Mouse (Mus musculus): Measurements from ENCODE around the gene Slc44a3. TPM values are rescaled to one million over a fixed set of nuclear protein-coding genes. Genes with fewer than 3 reads are reported as not detected.

Slc44a3 gene
- polyA plus RNA-seq (2015; fragmentation: Nextera tagmentation; extraction: Ambion mirVana), result 0.75 and 1.1 TPM in 2 replicates

DNA sequence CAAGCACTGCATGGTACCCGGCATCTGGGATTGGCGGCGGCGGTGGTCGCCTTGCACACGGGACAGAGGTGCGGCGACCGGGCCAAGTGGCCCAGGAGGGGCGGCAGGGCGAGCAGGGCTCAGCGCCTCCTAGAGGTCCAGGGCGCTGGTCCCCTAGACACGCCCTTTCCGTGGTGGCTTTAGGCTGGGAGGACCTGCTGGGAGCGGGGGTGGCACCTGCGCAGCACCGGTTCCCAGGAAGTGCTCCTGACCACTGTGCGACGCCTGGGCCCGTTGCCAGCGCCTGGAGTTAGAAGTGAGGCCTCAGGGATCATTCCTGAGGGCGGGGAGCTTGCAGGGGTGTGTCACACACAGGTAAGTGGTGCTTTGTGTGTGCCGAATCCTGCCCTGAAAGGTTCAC is at the start of gene Slc44a3:
Gene Slc44a3, minus strand, starts transcription at position 229 of the 400 bp plus-strand sequence.
- no peak within 1 kb of the TSS for H3K27ac ChIP-seq (replicated peaks)
- no peaks in the 10 kb centered on the region for H3K9me3 ChIP-seq
- H3K4me2 ChIP-seq (replicated peaks), result peak within 1 kb of the TSS; percentile 45
- H3K9ac ChIP-seq (replicated peaks), result 0 out of 2 replicates have a peak within 1 kb of the TSS, but pooled peaks have one; percentile 4
- H3K27me3 ChIP-seq, result peaks cover 13% of the 10 kb centered on the region
- H3K36me3 ChIP-seq, result no peaks in the 10 kb centered on the region
- H3K4me3 ChIP-seq, result peak within 1 kb of the TSS; percentile 28
- 4% methylated on average over 24 of the region's 24 CpGs for WGBS
- ATAC-seq (replicated peaks), result peak; percentile 53
- H3K4me1 ChIP-seq, result peaks cover 7% of the 10 kb centered on the region

GRCm38 (mm10) chr3:121579880-121580549 is 47.8 kb upstream of the Slc44a3 start:
- ATAC-seq (replicated peaks), result no peak

GRCm38 (mm10) chr3:121579402-121579801 is 47.2 kb upstream of the Slc44a3 start:
- Histone ChIP-seq H3K27ac (replicated peaks) (no peak overlapping the region), H3K27me3 (no peaks in the 10 kb centered on the region), H3K4me2 (replicated peaks) (no peak overlapping the region), H3K36me3 (no peaks in the 10 kb centered on the region), H3K9me3 (no peaks in the 10 kb centered on the region), H3K4me3 (no peak overlapping the region), H3K9ac (replicated peaks) (no peak overlapping the region), H3K4me1 (0 out of 2 replicates have a peak, but pooled peaks cover 3% of the 10 kb centered on the region)
- 96% methylated on average over 5 of the region's 5 CpGs for WGBS
- no peak for ATAC-seq (replicated peaks)

More at GRCm38 (mm10) chr3:121579880-121580549, 47.8 kb upstream of the Slc44a3 start:
- Histone ChIP-seq H3K27ac (replicated peaks) (no peak overlapping the region), H3K27me3 (no peaks in the 10 kb centered on the region), H3K4me1 (0 out of 2 replicates have a peak, but pooled peaks cover 3% of the 10 kb centered on the region), H3K4me3 (no peak overlapping the region), H3K36me3 (no peaks in the 10 kb centered on the region), H3K4me2 (replicated peaks) (no peak overlapping the region), H3K9ac (replicated peaks) (no peak overlapping the region), H3K9me3 (no peaks in the 10 kb centered on the region)
- 92% methylated on average over 6 of the region's 6 CpGs for WGBS

DNA sequence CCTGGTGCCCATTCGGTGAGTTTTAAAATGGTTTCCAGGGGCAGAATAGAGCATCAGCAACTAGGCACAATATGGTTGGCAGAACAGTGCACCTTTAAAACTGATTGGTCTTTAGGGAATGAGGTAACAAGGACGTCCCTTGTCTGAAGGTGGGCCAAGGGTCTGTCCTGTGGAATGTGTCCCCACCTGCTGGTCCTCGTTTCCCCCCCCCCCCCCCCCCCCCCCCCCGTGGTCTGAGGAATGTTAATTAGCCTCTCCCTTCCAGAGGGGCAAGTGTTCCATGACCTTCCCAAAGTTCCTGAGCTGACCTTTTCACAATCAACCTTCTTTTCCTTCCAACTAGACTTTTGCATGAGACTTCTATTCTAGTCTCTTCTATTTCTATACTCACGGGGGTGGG is 46.5 kb upstream of the Slc44a3 start:
- H3K4me3 ChIP-seq, result no peak overlapping the region
- 52% methylated on average over 4 of the region's 5 CpGs for WGBS

GRCm38 (mm10) chr3:121577641-121578040 is 45.4 kb upstream of the Slc44a3 start:
- no peaks in the 10 kb centered on the region for H3K9me3 ChIP-seq
- no peak for ATAC-seq (replicated peaks)
- H3K27ac ChIP-seq (replicated peaks), result no peak overlapping the region
- no peaks in the 10 kb centered on the region for H3K36me3 ChIP-seq
- 0 out of 2 replicates have a peak, but pooled peaks cover 3% of the 10 kb centered on the region for H3K4me1 ChIP-seq
- H3K4me3 ChIP-seq, result no peak overlapping the region
- no peaks in the 10 kb centered on the region for H3K27me3 ChIP-seq
- 87% methylated on average over 5 of the region's 5 CpGs for WGBS
- H3K9ac ChIP-seq (replicated peaks), result no peak overlapping the region
- H3K4me2 ChIP-seq (replicated peaks), result no peak overlapping the region

More for the DNA sequence above, 46.5 kb upstream of the Slc44a3 start:
- H3K9ac ChIP-seq (replicated peaks), result no peak overlapping the region
- no peak for ATAC-seq (replicated peaks)
- no peak overlapping the region for H3K4me2 ChIP-seq (replicated peaks)
- H3K9me3 ChIP-seq, result no peaks in the 10 kb centered on the region
- no peaks in the 10 kb centered on the region for H3K36me3 ChIP-seq
- 0 out of 2 replicates have a peak, but pooled peaks cover 3% of the 10 kb centered on the region for H3K4me1 ChIP-seq
- H3K27me3 ChIP-seq, result no peaks in the 10 kb centered on the region
- no peak overlapping the region for H3K27ac ChIP-seq (replicated peaks)

DNA sequence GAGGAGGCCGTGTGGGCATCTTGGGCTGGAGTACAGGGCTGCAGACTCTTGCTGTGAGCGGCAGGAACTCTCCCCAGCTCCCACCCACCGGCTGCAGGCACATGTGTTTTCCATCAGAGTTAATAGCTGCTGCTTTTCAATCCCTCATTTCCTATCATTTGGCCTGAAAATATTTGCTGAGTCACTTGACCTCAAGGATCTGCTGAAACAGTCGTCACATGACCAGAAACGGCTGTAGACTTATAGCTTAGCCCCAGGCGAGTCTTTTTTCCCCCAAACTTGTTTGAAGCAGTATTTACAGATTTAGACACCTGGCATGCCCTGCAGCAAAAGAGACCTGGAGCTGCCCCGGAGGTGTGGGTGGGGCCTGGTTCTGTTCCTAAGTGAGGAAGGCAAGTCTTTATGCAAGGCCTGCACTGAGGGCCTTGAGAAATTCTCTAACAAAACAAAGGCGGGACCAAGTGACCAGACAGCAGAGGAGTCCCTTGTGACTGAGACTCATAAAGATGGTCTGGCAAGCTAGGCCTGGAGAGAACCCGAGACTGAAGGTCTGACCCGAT is 44.9 kb upstream of the Slc44a3 start:
- no peaks in the 10 kb centered on the region for H3K36me3 ChIP-seq
- H3K27ac ChIP-seq (replicated peaks), result no peak overlapping the region
- H3K27me3 ChIP-seq, result no peaks in the 10 kb centered on the region
- H3K9ac ChIP-seq (replicated peaks), result no peak overlapping the region
- H3K4me1 ChIP-seq, result 0 out of 2 replicates have a peak, but pooled peaks cover 3% of the 10 kb centered on the region
- no peak for ATAC-seq (replicated peaks)
- no peaks in the 10 kb centered on the region for H3K9me3 ChIP-seq
- H3K4me2 ChIP-seq (replicated peaks), result no peak overlapping the region
- no peak overlapping the region for H3K4me3 ChIP-seq
- 63% methylated on average over 10 of the region's 10 CpGs for WGBS

GRCm38 (mm10) chr3:121576367-121576766 is 44.2 kb upstream of the Slc44a3 start:
- Histone ChIP-seq H3K4me2 (replicated peaks) (no peak overlapping the region), H3K27ac (replicated peaks) (no peak overlapping the region), H3K4me3 (no peak overlapping the region), H3K4me1 (0 out of 2 replicates have a peak, but pooled peaks cover 3% of the 10 kb centered on the region), H3K9ac (replicated peaks) (no peak overlapping the region), H3K27me3 (no peaks in the 10 kb centered on the region), H3K9me3 (no peaks in the 10 kb centered on the region), H3K36me3 (no peaks in the 10 kb centered on the region)
- no peak for ATAC-seq (replicated peaks)
- 58% methylated on average over 6 of the region's 6 CpGs for WGBS

- H3K4me2 ChIP-seq (replicated peaks), result no peak overlapping the region
- no peak overlapping the region for H3K27ac ChIP-seq (replicated peaks)
- ATAC-seq (replicated peaks), result no peak
- H3K4me3 ChIP-seq, result no peak overlapping the region
- 87% methylated on average over 4 of the region's 4 CpGs for WGBS
- no peaks in the 10 kb centered on the region for H3K27me3 ChIP-seq
- H3K9me3 ChIP-seq, result no peaks in the 10 kb centered on the region
- H3K9ac ChIP-seq (replicated peaks), result no peak overlapping the region
- H3K4me1 ChIP-seq, result 0 out of 2 replicates have a peak, but pooled peaks cover 3% of the 10 kb centered on the region
- H3K36me3 ChIP-seq, result no peaks in the 10 kb centered on the region
Observed at GRCm38 (mm10) chr3:121574386-121574785, 42.2 kb upstream of the Slc44a3 start.

DNA sequence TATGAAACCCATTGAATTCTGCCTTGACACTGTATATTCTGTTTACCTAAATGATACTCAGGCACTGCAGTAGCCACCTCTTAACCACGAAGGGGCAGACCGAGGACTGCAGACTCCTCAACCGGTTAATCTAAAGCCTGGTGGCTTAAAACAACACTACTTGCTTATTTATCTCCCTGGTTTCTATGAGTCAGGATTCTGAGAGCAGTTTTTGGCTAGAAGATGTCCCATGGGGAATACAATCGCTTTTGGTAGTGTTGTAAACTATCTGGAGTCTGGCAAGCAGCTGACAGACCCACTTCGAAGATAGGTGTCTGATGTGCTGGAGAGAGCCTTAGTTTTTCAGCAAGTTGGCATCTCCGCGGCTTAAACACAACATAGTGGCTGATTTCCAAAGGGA is 41.7 kb upstream of the Slc44a3 start:
- Histone ChIP-seq H3K27ac (replicated peaks) (no peak overlapping the region), H3K9me3 (no peaks in the 10 kb centered on the region), H3K36me3 (no peaks in the 10 kb centered on the region), H3K9ac (replicated peaks) (no peak overlapping the region), H3K27me3 (no peaks in the 10 kb centered on the region), H3K4me1 (0 out of 2 replicates have a peak, but pooled peaks cover 3% of the 10 kb centered on the region), H3K4me3 (no peak overlapping the region), H3K4me2 (replicated peaks) (no peak overlapping the region)
- no peak for ATAC-seq (replicated peaks)
- WGBS, result 92% methylated on average over 7 of the region's 7 CpGs

- 88% methylated on average over 4 of the region's 4 CpGs for WGBS
- H3K27ac ChIP-seq (replicated peaks), result no peak overlapping the region
- no peak overlapping the region for H3K9ac ChIP-seq (replicated peaks)
- no peaks in the 10 kb centered on the region for H3K4me1 ChIP-seq
- H3K9me3 ChIP-seq, result no peaks in the 10 kb centered on the region
- no peaks in the 10 kb centered on the region for H3K36me3 ChIP-seq
- no peak overlapping the region for H3K4me2 ChIP-seq (replicated peaks)
- no peaks in the 10 kb centered on the region for H3K27me3 ChIP-seq
- H3K4me3 ChIP-seq, result no peak overlapping the region
- ATAC-seq (replicated peaks), result no peak
Observed at GRCm38 (mm10) chr3:121571491-121571890, 39.3 kb upstream of the Slc44a3 start.

DNA sequence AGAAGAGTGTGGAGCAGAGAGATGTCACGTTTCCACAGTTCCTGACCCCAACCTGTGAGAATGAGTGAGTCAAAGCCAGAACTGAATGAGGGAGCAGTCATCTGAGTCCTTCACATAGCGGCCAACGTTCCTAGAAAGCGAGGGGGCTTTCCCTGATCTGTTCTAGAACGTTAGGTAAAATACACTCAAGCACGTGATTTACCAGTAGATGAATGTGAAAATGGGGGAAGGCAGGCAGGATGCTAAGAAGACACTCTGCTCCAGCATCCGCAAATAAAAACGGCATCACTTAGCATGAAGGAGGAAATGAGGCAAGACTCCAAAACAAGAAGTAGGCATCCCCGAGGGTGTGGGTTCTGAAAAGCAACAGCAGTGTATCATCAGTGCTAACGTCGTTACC is 38.4 kb upstream of the Slc44a3 start:
- H3K27me3 ChIP-seq, result no peaks in the 10 kb centered on the region
- WGBS, result 94% methylated on average over 11 of the region's 11 CpGs
- no peak for ATAC-seq (replicated peaks)

GRCm38 (mm10) chr3:121569767-121570166 is 37.6 kb upstream of the Slc44a3 start:
- 63% methylated on average over 5 of the region's 5 CpGs for WGBS
- Histone ChIP-seq H3K4me1 (no peaks in the 10 kb centered on the region), H3K9ac (replicated peaks) (no peak overlapping the region), H3K9me3 (no peaks in the 10 kb centered on the region), H3K36me3 (no peaks in the 10 kb centered on the region), H3K4me2 (replicated peaks) (no peak overlapping the region), H3K27me3 (no peaks in the 10 kb centered on the region), H3K4me3 (no peak overlapping the region), H3K27ac (replicated peaks) (no peak overlapping the region)
- no peak for ATAC-seq (replicated peaks)

More for the DNA sequence above, 38.4 kb upstream of the Slc44a3 start:
- H3K9me3 ChIP-seq, result no peaks in the 10 kb centered on the region
- no peak overlapping the region for H3K27ac ChIP-seq (replicated peaks)
- H3K4me3 ChIP-seq, result no peak overlapping the region
- no peak overlapping the region for H3K9ac ChIP-seq (replicated peaks)
- no peak overlapping the region for H3K4me2 ChIP-seq (replicated peaks)
- no peaks in the 10 kb centered on the region for H3K4me1 ChIP-seq
- no peaks in the 10 kb centered on the region for H3K36me3 ChIP-seq
